Mouse (Mus musculus): ENCODE results near the gene Zc3h12a.

The Zc3h12a gene

DNA sequence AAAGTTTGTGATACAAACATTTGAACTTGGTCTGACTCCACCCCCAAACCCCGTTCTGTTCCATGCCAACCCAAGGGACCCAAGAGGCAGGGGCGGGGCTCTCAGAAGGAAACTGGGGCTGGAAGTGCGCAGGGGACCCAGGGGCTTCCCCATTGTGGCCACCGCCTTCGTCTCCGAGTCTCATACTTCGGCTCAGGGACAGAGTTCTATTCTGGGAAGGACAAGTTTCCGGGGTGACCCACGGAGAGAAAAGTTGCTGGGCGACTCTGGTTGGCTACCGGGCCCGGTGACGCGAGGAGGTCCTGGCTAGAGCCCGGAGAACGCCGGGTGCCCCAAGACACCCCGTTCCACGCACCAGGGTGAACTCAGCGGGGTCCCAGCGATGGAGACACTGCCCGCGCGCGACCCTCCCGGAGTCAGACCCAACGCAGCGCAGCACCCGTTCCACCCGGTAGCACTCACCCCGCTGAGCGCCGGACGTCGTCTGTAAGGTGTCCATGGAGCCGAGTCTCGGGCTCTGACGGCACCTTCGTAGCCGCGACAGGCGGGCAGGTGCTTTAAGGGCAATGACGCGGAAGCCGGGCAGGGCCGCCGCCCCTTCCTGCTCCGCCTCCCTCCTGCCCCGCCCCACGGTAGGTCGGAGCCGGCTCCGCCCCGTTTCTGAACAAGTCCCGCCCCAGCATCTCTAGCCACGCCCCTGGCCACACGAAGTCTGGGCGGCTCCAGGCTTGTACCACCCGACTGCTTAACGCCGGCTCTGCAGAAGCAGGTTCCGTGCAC is at the start of gene Zc3h12a:
Gene Zc3h12a (minus strand): TSS at position 536 of the 780 bp plus-strand sequence.
- peak; percentile 90 for DNase-seq (ENCODE audit: low spot score)

DNA sequence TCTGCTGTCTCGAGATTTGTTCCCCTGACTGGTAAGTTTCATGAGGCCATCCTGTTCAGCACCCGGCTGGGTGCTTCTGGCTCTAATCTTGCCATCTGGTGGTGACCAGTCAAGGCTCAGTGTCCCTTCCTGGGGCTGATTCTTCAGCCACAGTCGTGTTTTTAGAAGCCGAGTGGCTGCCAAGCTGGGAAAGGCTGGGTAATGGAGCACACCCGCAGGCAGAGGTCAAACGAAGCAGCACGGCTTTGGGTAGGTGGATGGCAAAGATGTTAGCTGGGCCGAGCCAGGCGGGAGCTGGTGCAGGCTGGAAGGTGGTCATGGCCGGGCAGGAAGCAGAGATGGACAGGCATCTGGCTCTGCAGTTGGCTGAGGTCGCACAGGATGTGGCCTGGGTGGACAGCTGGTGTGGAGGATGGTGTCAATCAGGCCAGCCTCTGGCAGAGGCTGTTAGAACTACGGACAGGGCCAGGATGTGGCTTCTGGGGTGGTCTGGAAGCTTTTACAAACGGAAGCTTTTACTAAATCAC is 49.1 kb upstream of the Zc3h12a start:
- no peak for DNase-seq (ENCODE audit: low spot score)

- no peak for DNase-seq (ENCODE audit: low spot score)
Measured at GRCm38 (mm10) chr4:125176190-125176589, 48.5 kb upstream of the Zc3h12a start.

- DNase-seq (ENCODE audit: low spot score) = peak; percentile 80
Measured at GRCm38 (mm10) chr4:125175591-125175990, 48.0 kb upstream of the Zc3h12a start.

GRCm38 (mm10) chr4:125174516-125175185 is 47.0 kb upstream of the Zc3h12a start:
- no peak for DNase-seq (ENCODE audit: low spot score)

GRCm38 (mm10) chr4:125173150-125173549 is 45.5 kb upstream of the Zc3h12a start:
- no peak for DNase-seq (ENCODE audit: low spot score)

DNA sequence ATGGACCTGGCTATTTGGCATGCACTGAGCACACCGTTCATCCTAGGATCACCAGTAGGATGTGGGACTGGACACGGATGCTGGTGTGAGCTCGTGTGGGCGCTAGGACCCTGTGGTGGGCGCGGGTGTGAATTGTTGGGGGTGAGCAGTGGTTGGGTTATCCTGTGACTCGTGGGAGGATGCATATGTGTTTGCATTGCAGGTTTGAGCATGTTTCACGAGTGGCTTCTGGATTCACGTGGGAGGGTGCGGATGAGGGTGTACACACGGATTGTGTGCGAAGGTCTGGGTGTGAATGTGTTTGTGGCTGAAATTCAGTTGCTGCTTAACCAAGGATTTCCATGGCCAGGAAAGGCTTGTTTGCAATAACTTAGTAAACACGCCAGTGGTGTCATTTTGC is 45.1 kb upstream of the Zc3h12a start:
- no peak for DNase-seq (ENCODE audit: low spot score)

GRCm38 (mm10) chr4:125167723-125168122 is 40.1 kb upstream of the Zc3h12a start:
- no peak for DNase-seq (ENCODE audit: low spot score)

DNA sequence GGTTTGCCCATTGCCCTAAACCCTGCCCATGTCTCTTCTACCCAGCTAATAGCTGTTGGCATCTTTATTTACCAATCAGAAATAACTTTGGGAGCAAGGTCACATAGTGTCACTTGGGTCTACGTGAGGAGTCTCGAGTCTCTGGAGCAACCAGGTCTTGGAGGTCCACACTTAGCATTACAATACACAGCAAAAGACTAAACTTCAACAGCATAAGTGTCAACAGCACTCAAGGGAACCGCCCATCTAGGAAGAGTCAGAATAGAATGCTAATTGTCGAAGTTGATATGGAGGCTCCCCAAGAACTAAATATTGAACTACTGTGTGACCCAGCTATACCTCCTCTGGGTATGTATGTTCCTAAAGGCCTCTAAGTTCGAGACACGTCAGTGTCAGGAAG is 37.2 kb upstream of the Zc3h12a start:
- no peak for DNase-seq (ENCODE audit: low spot score)

GRCm38 (mm10) chr4:125162701-125163100 is 35.1 kb upstream of the Zc3h12a start:
- DNase-seq (ENCODE audit: low spot score) = no peak

- no peak for DNase-seq (ENCODE audit: low spot score)
Measured at GRCm38 (mm10) chr4:125161392-125161791, 33.8 kb upstream of the Zc3h12a start.

DNA sequence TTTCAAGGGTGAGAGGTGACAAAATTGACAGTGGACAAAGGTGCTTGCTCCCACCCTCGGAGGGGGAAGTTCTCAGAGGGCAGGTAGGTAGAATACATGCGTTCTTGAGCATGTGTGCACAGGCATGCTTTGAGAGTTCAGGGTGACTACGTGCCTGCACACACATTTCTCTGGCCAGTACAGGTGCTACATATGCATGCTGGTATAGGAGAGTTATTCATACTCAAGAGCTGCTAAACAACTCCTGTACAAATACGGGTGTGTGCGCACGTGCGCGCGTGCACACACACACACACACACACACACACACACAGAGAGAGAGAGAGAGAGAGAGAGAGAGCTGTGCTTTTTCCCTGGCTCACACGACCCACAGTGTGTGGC is 33.3 kb upstream of the Zc3h12a start:
- DNase-seq (ENCODE audit: low spot score) = no peak

GRCm38 (mm10) chr4:125160320-125160950 is 32.8 kb upstream of the Zc3h12a start:
- DNase-seq (ENCODE audit: low spot score) = peak; percentile 86

DNA sequence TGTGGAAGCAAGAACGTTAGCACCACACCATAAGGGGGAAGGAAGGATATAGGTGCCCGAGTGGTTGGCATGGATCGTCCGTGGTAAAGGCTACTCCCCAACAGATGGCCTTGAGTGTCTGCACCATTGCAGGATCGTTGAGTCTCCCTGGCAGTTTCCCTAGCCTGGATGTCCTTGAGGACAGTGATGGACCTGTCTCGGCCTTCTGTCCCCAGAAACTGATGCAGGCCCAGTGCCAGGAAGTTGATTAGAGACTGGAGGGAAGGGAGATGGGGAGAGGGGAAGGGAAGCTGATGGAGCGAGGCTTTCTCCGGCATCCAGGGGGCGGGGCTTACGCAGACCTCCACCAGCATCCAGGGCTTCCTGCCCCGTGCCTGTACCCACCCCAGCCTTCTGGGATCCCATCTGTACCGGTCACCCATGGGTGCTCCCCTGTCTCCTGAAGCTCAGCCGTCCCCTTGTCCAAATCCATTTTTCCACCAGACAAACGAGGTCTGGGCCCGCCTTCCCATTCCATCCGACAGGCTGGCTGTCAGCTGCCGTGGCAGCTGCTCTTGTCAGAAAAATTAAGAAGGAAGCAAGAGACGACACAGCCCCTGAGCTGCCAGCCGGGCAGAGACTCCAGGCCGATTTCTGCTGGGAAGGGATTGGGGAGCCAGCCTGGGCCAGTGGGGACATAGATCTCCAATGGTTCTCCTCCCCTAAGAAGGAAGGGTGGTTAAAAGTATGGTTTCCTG is 31.1 kb upstream of the Zc3h12a start:
- DNase-seq (ENCODE audit: low spot score) = no peak

DNA sequence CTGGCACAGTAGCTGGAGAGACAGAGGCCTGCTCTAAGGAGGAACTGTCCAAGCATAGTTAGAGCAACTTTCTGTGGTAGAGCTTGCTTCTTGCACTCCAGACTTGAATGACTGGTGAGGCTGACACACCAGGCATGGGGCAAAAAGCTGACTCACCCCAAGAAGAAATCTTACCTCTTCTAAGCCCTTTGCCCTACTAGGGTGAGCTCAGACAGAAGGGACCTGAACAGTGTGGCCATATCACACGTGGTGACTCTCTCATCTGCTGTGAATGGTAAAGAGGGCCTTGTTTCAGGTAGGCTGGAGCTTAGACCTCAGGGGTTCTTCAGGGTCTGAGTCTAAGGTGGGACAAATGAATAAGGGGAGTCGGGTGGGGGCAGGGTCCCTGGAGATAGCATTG is 30.4 kb upstream of the Zc3h12a start:
- DNase-seq (ENCODE audit: low spot score) = no peak

- DNase-seq (ENCODE audit: low spot score) = no peak
Measured at GRCm38 (mm10) chr4:125157322-125157721, 29.7 kb upstream of the Zc3h12a start.

DNA sequence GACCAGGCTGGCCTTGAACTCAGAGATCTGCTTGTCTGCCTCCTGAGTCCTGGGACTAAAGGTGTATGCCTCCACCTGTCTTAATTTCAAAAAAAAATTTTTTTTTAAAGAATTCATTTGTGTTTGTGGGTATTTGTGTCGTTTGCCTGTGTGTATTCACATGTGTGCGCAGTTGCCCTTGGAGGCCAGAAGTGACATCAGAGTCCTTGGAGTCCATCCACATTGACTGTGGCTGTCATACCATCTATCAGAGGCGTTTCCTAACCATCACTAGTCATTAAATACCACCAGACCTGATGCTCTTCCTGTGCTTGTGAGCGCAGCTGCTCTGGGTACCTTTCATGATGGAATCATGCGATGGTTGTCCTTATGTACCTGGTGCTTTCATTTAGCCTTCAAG is 28.0 kb upstream of the Zc3h12a start:
- DNase-seq (ENCODE audit: low spot score) = no peak

DNA sequence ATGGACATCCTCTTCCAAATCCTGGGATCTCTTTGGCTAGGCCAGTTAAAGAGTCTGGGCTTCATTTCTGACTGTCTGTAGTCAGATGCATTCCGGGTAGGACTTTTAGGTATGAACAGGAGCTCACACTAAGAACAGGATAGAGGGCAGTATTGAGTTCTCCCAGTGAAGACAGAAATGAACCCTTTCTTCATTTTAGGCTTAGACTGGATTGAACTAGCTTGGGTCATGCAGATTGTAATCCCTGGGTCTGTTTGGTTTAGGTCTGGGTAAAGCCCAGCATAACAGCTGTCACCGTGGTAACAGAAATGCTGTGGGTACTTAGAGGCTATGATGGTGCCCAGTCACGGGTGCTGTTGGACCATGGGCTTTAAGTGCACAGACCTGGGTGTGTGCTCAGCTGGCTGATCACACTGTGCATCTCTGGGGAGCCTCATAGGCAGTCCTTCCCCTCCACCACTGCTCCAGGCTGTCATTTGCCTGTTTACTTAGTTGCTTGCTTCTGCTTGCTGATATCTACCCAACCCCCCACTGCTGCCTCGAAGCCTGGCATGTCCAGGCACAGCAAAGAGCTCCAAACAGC is 26.1 kb upstream of the Zc3h12a start:
- no peak for DNase-seq (ENCODE audit: low spot score)

- no peak for DNase-seq (ENCODE audit: low spot score)
Measured at GRCm38 (mm10) chr4:125152469-125152868, 24.8 kb upstream of the Zc3h12a start.

DNA sequence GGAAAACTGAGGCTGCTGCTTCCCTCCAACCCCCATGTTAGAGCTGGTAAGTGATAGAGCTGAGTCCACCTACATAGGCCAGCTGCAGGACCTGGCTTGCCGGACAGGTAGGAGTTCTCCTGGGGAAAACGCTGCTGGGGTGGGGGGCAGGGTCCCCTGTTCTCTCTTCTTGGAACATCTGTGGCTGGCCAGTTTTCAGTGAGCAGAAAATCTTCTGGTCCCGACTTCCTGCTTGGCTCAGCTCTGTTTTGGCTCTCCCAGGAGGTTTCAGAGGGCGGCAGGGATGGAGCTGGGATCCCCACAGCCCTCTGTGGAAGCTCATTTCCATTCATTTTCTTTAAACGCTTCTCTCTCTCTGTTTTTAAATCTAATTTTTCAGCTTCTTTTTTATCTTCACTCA is 21.8 kb upstream of the Zc3h12a start:
- DNase-seq (ENCODE audit: low spot score) = no peak

DNA sequence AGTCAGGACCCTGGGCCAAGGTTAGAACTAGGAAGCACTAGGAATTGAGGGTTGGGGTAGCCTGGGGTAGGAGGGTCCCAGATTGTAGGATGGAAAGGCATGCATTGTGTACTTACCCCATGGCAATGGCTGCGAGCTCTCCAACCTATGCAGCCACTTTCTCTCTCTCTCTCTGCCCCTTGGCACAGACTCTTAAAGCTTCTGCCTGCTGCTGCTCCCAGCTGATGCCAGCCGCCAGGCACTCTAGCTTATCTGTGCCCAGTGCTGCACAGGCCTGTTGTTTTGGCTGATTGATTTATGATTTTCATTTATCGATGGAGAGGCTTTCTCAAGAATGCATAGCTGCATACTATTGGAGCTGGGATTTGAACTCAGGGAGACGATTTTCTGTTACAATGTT is 20.3 kb upstream of the Zc3h12a start:
- no peak for DNase-seq (ENCODE audit: low spot score)

GRCm38 (mm10) chr4:125145213-125145612 is 17.6 kb upstream of the Zc3h12a start:
- no peak for DNase-seq (ENCODE audit: low spot score)
